Mouse (Mus musculus) intestine, embryonic 14.5 days (tissue): ENCODE measurements at regions not wholly inside any gene's neighbourhood (a gene's known extent, or its start where the extent isn't known, plus 50 kb on each side); places are given as distances from the start of the nearest gene placed in this dataset.

Experiments used
- ATAC-seq: fragments of 200-750 bp; cut with Nextera tagmentation; replicated peaks from 2 replicates; pipeline ENCODE4 v1.8.0; 2017; ENCODE audit warnings: low read depth, moderate number of reproducible peaks, moderate TSS enrichment, moderate library complexity; ENCODE audit not compliant: low FRiP score, low TSS enrichment
- DNase-seq: peaks from one replicate; pipeline ENCODE4 v3.0.0-alpha.2; 2018; ENCODE audit warnings: low spot score
- H3K27ac ChIP-seq: fragments of 300-500 bp; sonication (generic); 2 replicates; pipeline ENCODE4 v1.5.1; 2014; ENCODE audit warnings: low read depth, mild to moderate bottlenecking, control low read depth
- H3K27me3 ChIP-seq: fragments of 300-500 bp; sonication (generic); replicated peaks from 2 replicates; pipeline ENCODE4 v1.6.1; 2014; ENCODE audit warnings: low read length, control low read depth; ENCODE audit not compliant: control insufficient read depth, insufficient read depth
- H3K36me3 ChIP-seq: fragments of 300-500 bp; sonication (generic); 2 replicates; pipeline ENCODE4 v1.6.1; 2014; ENCODE audit warnings: low read length, control low read depth; ENCODE audit not compliant: control insufficient read depth, insufficient read depth
- H3K4me1 ChIP-seq: fragments of 300-500 bp; sonication (generic); replicated peaks from 2 replicates; pipeline ENCODE4 v1.6.1; 2014; ENCODE audit warnings: low read length, control low read depth, mixed read lengths; ENCODE audit not compliant: control insufficient read depth, insufficient read depth
- H3K4me2 ChIP-seq: fragments of 300-500 bp; sonication (generic); 2 replicates; pipeline ENCODE4 v1.6.1; 2014; ENCODE audit warnings: low read length
- H3K4me3 ChIP-seq: fragments of 300-500 bp; sonication (generic); 2 replicates; pipeline ENCODE4 v1.5.1; 2014; ENCODE audit warnings: low read depth, low read length, control low read depth, mixed read lengths
- H3K9ac ChIP-seq: fragments of 300-500 bp; sonication (generic); 2 replicates; pipeline ENCODE4 v1.6.1; 2014; ENCODE audit warnings: mild to moderate bottlenecking, low read length
- H3K9me3 ChIP-seq: fragments of 300-500 bp; sonication (generic); 2 replicates; pipeline ENCODE4 v1.6.1; 2016; ENCODE audit warnings: low read length, control low read depth; ENCODE audit not compliant: control insufficient read depth
- WGBS: fragments of 180-500 bp; shearing (Covaris S2); extraction: QIAGEN DNeasy Blood & Tissue Kit; methylation state at CpG from one replicate; pipeline ENCODE4 v1.1.7; 2014; 5-methylcytosine and 5-hydroxymethylcytosine counted together

GRCm38 (mm10) chr5:91692292-91692691 is 174.9 kb downstream of the Parm1 start:
- H3K4me2 ChIP-seq: no peak overlapping the region
- no peak overlapping the region for H3K27ac ChIP-seq
- ATAC-seq (no peak), DNase-seq (no peak)
- H3K4me3 ChIP-seq: no peak overlapping the region
- H3K36me3 ChIP-seq: no peaks in the 10 kb centered on the region
- H3K4me1 ChIP-seq: peaks cover 7% of the 10 kb centered on the region
- no peaks in the 10 kb centered on the region for H3K9me3 ChIP-seq
- WGBS: 31% methylated on average over 6 of the region's 6 CpGs
- H3K9ac ChIP-seq: no peak overlapping the region
- H3K27me3 ChIP-seq: no peaks in the 10 kb centered on the region

DNA sequence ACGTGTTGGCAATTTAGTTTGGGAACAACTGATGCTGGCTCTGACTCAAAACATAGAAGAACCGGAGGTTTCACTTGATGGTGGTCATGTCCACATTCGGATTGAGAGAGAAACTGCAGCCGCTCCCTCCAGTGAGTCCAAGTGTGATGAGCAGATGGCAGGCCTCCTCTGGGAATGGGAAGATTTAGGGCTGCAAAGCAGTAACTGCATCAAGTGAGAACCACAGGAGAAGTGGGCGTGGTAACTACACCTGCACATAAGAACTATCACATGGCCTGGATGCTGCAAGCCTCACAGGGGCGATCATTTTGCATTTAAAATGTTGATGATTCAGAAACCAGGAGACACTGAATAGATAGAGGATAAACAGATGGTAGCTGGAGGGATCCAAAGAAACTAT is 161.3 kb downstream of the Parm1 start:
- Histone ChIP-seq H3K27me3 (no peaks in the 10 kb centered on the region), H3K4me3 (no peak overlapping the region), H3K9ac (no peak overlapping the region), H3K27ac (no peak overlapping the region), H3K4me1 (no peaks in the 10 kb centered on the region), H3K36me3 (no peaks in the 10 kb centered on the region), H3K9me3 (no peaks in the 10 kb centered on the region), H3K4me2 (no peak overlapping the region)
- 79% methylated on average over 6 of the region's 6 CpGs for whole genome bisulfite sequencing
- ATAC-seq (no peak), DNase-seq (no peak)
